Mouse (Mus musculus): Measurements from ENCODE around the gene Trim11.

DNA sequence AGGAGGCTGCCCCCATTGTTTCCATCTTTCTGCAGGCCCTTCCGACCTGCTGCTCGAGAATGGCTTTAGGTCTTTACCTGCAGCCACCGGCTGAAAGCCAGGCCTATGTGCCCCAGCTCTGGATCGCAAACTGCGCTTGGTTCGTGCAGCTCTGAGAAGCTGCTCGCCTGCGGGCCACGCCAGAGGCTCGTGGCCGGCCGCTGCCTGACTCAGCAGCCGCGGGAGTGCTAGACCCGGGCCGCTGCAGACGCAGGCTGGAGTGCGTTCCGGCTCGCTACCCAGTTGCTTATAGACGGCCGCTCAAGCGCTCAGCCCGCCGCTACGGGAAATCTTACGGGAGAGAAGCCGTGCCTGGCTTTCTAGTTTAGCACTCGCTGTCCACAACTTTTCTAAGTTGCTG is 743 bp upstream of the Trim11 start:
- TF ChIP-seq POLR2A (IDR thresholded peaks at IDR 0.05; ENCODE audit: low read depth, low read length): no peak
- TF ChIP-seq CTCF (IDR thresholded peaks at IDR 0.05; ENCODE audit: borderline replicate concordance, insufficient read depth, low read length): no peak

Measured in embryonic fibroblast, embryonic 13.5 days (primary cell).